Mouse (Mus musculus): ENCODE results near the gene Ephb1.

DNA sequence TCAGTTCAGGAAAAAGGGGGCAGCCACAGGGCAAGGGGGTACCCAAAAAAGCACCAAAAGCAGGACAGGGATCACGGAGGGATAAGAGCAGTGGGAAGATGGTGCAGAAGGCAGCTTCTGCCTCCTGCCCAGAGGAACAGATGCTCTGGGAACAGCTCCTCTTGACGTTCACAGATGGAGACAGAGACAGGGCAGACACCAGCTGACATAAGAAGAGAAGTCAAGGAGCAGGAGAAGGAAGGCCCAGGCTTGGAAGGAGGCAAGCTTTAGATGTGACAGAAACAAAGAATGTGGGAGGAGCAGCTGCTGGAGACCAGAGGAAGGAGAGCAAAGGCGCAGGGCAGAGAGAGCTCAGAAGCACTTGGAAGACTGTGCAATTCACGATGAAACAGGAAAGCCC is 398.3 kb downstream of the Ephb1 start:
- TF ChIP-seq CTCF (IDR thresholded peaks at IDR 0.05; ENCODE audit: borderline replicate concordance, insufficient read depth, low read depth, low read length) (no peak), POLR2A (IDR thresholded peaks at IDR 0.05; ENCODE audit: borderline replicate concordance, insufficient read depth, low read length) (no peak)

All from cerebellum, adult 2 months (tissue).